Mouse (Mus musculus) intestine, postnatal 0 days (tissue): ENCODE data around the gene Mosmo. TPM values are rescaled to one million over a fixed set of nuclear protein-coding genes. Genes with fewer than 3 reads are reported as not detected.
A peak's percentile ranks its signal among the peaks of the same experiment; 100 is the strongest.

Source experiments
- ATAC-seq: fragments of 200-750 bp; cut with Nextera tagmentation; 2 replicates; pipeline ENCODE4 v1.8.0; 2017; ENCODE audit warnings: mild to moderate bottlenecking, moderate TSS enrichment, moderate library complexity
- H3K27ac ChIP-seq: fragments of 300-500 bp; sonication (generic); 2 replicates; pipeline ENCODE4 v1.5.1; 2014; ENCODE audit warnings: mild to moderate bottlenecking, low read depth, low read length, moderate library complexity
- H3K27me3 ChIP-seq: fragments of 300-500 bp; sonication (generic); replicated peaks from 2 replicates; pipeline ENCODE4 v1.6.1; 2014; ENCODE audit warnings: low read length, mixed read lengths; ENCODE audit not compliant: control insufficient read depth, insufficient read depth
- H3K36me3 ChIP-seq: fragments of 300-500 bp; sonication (generic); 2 replicates; pipeline ENCODE4 v1.6.1; 2014; ENCODE audit warnings: mild to moderate bottlenecking, moderate library complexity; ENCODE audit not compliant: control insufficient read depth, insufficient read depth
- H3K4me1 ChIP-seq: fragments of 300-500 bp; sonication (generic); replicated peaks from 2 replicates; pipeline ENCODE4 v1.6.1; 2014; ENCODE audit warnings: antibody characterized with exemption, low read length, mixed read lengths; ENCODE audit not compliant: control insufficient read depth, insufficient read depth
- H3K4me2 ChIP-seq: fragments of 300-500 bp; sonication (generic); replicated peaks from 2 replicates; pipeline ENCODE4 v1.6.1; 2014; ENCODE audit warnings: low read depth, mild to moderate bottlenecking, moderate library complexity
- H3K4me3 ChIP-seq: fragments of 300-500 bp; sonication (generic); 2 replicates; pipeline ENCODE4 v1.5.1; 2014; ENCODE audit warnings: low read depth, low read length
- H3K9ac ChIP-seq: fragments of 300-500 bp; sonication (generic); 2 replicates; pipeline ENCODE4 v1.6.1; 2014; ENCODE audit warnings: mild to moderate bottlenecking, low read depth, low read length
- H3K9me3 ChIP-seq: fragments of 300-500 bp; sonication (generic); 2 replicates; pipeline ENCODE4 v1.6.1; 2016; ENCODE audit warnings: mixed run types; ENCODE audit not compliant: control insufficient read depth
- CTCF ChIP-seq: sonication (generic); IDR thresholded peaks from 2 replicates; pipeline ENCODE4 v1.5.1; 2016; ENCODE audit warnings: low read depth, mild to moderate bottlenecking, control low read depth, antibody characterized with exemption, moderate library complexity
- WGBS: fragments of 180-500 bp; shearing (Covaris S2); extraction: QIAGEN DNeasy Blood & Tissue Kit; methylation state at CpG from one replicate; pipeline ENCODE4 v1.1.7; 2014; 5-methylcytosine and 5-hydroxymethylcytosine counted together
- polyA plus RNA-seq: library from polyadenylated mRNA; unstranded; fragments of >200 nt; fragmentation: Nextera tagmentation; extraction: Ambion mirVana; gene quantifications from 2 replicates; pipeline ENCODE4 v1.2.1, GENCODE M21; 2015

The Mosmo gene
- polyA plus RNA-seq, 1 experiment from 2014 or later, result 7.4 TPM

- ATAC-seq, result no peak
- no peak for TF ChIP-seq CTCF
- H3K27me3 ChIP-seq, result no peaks in the 10 kb centered on the region
- H3K4me1 ChIP-seq, result no peaks in the 10 kb centered on the region
- H3K9me3 ChIP-seq, result no peaks in the 10 kb centered on the region
- no peak overlapping the region for H3K4me3 ChIP-seq
- no peak overlapping the region for H3K9ac ChIP-seq
- H3K27ac ChIP-seq, result no peak overlapping the region
- 57% methylated on average over 7 of the region's 7 CpGs for WGBS
- H3K36me3 ChIP-seq, result 0 out of 2 replicates have a peak, but pooled peaks cover 8% of the 10 kb centered on the region
- H3K4me2 ChIP-seq, result no peak overlapping the region
Measured at GRCm38 (mm10) chr7:120732906-120733305, 55.5 kb downstream of the Mosmo start.

- no peak within 1 kb of the TSS for H3K4me3 ChIP-seq
- H3K36me3 ChIP-seq, result 0 out of 2 replicates have a peak, but pooled peaks cover 5% of the 10 kb centered on the region
- WGBS, result 77% methylated on average over 6 of the region's 6 CpGs
- no peaks in the 10 kb centered on the region for H3K4me1 ChIP-seq
- no peak for TF ChIP-seq CTCF
- H3K27ac ChIP-seq, result no peak within 1 kb of the TSS
- H3K9ac ChIP-seq, result no peak within 1 kb of the TSS
- H3K27me3 ChIP-seq, result no peaks in the 10 kb centered on the region
- ATAC-seq, result no peak
- no peaks in the 10 kb centered on the region for H3K9me3 ChIP-seq
- H3K4me2 ChIP-seq, result no peak within 1 kb of the TSS
Measured at GRCm38 (mm10) chr7:120739018-120739417, 61.6 kb downstream of the Mosmo start, which contains the start of gene Vwa3a. Vwa3a (plus strand) TSS chr7:120739318.

- no peak for ATAC-seq
- 17% methylated on average over 5 of the region's 5 CpGs for WGBS
- no peak overlapping the region for H3K27ac ChIP-seq
- no peak overlapping the region for H3K4me2 ChIP-seq
- no peak overlapping the region for H3K4me3 ChIP-seq
- H3K9ac ChIP-seq, result no peak overlapping the region
- no peaks in the 10 kb centered on the region for H3K4me1 ChIP-seq
- no peaks in the 10 kb centered on the region for H3K27me3 ChIP-seq
- H3K9me3 ChIP-seq, result no peaks in the 10 kb centered on the region
- peak; percentile 36; the same call in 1 of the 2 replicates for TF ChIP-seq CTCF
- no peaks in the 10 kb centered on the region for H3K36me3 ChIP-seq
Measured at GRCm38 (mm10) chr7:120739558-120740101, 62.2 kb downstream of the Mosmo start.

GRCm38 (mm10) chr7:120743366-120744351 lies 66.2 kb downstream of the Mosmo start:
- H3K27ac ChIP-seq, result no peak overlapping the region
- WGBS, result 77% methylated on average over 14 of the region's 14 CpGs
- no peaks in the 10 kb centered on the region for H3K4me1 ChIP-seq
- H3K36me3 ChIP-seq, result no peaks in the 10 kb centered on the region
- no peak for ATAC-seq
- no peak for TF ChIP-seq CTCF
- no peaks in the 10 kb centered on the region for H3K9me3 ChIP-seq
- H3K4me3 ChIP-seq, result no peak overlapping the region
- no peak overlapping the region for H3K9ac ChIP-seq
- H3K27me3 ChIP-seq, result no peaks in the 10 kb centered on the region
- H3K4me2 ChIP-seq, result no peak overlapping the region

GRCm38 (mm10) chr7:120744606-120745005 lies 67.2 kb downstream of the Mosmo start:
- no peak overlapping the region for H3K4me2 ChIP-seq
- no peak overlapping the region for H3K27ac ChIP-seq
- no peaks in the 10 kb centered on the region for H3K36me3 ChIP-seq
- H3K9ac ChIP-seq, result no peak overlapping the region
- H3K9me3 ChIP-seq, result no peaks in the 10 kb centered on the region
- no peak overlapping the region for H3K4me3 ChIP-seq
- ATAC-seq, result no peak
- H3K4me1 ChIP-seq, result no peaks in the 10 kb centered on the region
- WGBS, result 82% methylated on average over 6 of the region's 6 CpGs
- H3K27me3 ChIP-seq, result no peaks in the 10 kb centered on the region
- TF ChIP-seq CTCF, result no peak

- no peak overlapping the region for H3K4me3 ChIP-seq
- no peak overlapping the region for H3K9ac ChIP-seq
- H3K27me3 ChIP-seq, result no peaks in the 10 kb centered on the region
- no peaks in the 10 kb centered on the region for H3K9me3 ChIP-seq
- ATAC-seq, result 0 out of 2 replicates have a peak, but pooled peaks have one; percentile 10
- 57% methylated on average over 3 of the region's 3 CpGs for WGBS
- H3K36me3 ChIP-seq, result no peaks in the 10 kb centered on the region
- no peak overlapping the region for H3K27ac ChIP-seq
- H3K4me2 ChIP-seq, result no peak overlapping the region
- no peak for TF ChIP-seq CTCF
- H3K4me1 ChIP-seq, result no peaks in the 10 kb centered on the region
Measured at GRCm38 (mm10) chr7:120746029-120746428, 68.6 kb downstream of the Mosmo start.
